Mouse (Mus musculus) CD4-positive, CD25-positive, alpha-beta regulatory T cell, adult 4 months (primary cell): Measurements from ENCODE around the gene Mlh3. TPM values are rescaled to one million over a fixed set of nuclear protein-coding genes. Genes with fewer than 3 reads are reported as not detected.

Experiments used
- ATAC-seq: one replicate; pipeline ENCODE4 v1.8.0; 2017
- polyA plus RNA-seq, 2 experiments: library from polyadenylated mRNA; unstranded; fragments of 100-300 nt; shearing (Covaris generic); gene quantifications; one replicate each; pipeline ENCODE4 v1.2.1; 2017

Mlh3 gene
- polyA plus RNA-seq, 2 experiments from 2014 or later, result 11.9 to 17.2 TPM

DNA sequence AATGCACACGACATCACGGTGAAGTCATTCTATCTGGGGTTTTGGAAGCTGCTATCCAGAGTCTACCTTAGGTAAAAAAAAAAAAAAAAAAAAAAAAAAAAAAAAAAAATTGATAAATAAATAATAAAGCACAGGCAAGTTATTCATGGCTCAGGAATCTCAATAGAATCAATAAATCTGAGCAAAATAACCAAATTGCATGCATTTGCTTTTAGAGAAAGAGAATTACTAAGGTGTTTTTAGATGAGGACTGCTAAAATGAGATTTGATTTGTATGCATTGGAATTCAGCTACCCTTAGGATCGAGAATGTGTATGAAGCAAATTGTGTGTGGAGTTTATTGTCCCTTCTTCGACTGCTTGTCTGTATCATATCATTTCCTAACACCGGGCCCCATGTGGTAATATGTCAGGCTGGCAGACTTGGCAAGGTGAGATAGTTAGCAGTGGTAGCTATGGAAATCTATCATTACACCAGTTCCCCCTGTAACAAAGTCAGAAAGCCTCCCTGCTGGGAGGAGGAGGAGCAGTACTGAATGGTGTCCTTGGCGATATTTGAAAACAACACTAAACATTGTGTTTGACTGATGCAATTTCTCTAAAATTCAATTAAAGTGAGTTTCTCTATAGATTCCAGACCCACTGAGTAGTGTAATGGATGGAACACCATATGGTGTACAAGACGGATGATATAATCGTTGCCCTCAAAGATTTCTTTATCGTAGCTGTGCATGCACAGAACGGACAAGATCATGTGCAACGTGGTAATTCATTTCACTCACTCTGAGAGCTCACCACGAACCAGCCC is 10.6 kb upstream of the Mlh3 start:
- no peak for ATAC-seq

DNA sequence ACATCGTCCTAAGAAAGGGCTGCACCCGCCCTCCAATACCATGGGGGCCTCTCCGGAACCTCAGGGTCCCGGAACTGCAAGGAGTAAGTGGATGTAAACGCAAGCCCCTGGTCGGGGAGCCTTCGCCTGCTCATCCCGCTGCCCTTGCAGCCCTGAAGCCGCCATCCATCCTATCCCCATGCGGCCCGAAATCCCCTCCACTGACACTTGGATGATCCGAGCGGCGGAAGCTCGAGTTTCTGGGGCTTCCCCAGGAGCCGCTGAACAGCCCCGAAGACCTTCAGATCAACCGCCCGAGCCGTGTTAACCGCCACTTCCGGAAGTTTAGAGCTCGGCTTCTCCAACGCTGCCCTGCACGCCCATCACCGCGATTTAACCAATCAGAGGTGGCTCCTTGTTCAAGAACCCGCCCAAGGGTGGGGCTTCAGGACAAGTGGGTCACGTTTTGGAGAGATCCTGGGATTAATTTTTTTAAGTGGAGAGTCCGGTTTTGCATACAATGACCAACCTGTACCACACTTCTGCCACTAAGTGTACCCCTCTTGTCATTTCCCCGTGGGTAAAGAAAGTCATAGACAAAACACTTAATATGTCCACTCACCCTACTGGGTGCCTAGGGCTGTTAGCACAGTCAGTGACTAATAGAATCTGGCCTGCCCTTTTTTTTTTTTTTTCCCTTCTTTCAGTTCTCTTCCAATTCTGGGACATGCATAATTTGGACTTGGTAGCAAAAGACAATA is 9.9 kb upstream of the Mlh3 start:
- peak; percentile 97 for ATAC-seq

DNA sequence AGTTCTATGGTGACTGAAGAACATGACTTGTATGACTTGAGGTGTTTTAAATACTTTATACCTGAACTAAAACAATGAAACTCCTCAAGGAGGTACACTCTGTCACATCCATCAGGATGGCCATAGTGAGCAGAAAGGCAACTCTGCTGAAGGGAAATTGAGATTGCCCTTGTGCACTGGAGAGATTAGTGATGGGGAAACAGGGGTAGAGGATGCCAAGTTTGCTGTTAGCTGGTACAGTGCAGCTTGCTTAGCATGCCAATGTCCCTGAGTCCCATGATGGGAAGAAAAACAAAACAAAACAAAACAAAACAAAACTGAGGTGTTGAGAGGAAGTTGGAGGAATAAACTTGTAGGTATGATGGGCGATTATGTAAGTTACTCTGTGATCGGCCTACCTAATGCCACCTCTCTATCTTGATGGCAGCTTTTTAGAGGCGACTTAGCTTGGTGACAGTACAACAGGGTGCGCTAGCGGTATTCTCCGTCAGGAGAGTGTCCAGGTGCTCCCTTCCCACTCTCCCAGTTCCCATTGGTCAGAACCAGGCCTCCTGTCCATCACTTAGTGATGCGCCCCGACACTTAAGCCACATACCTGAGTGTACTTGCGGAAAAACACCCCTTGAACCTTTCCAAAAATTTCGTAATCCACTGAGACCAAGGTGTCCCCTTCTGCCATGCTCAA is 9.1 kb upstream of the Mlh3 start:
- no peak for ATAC-seq

DNA sequence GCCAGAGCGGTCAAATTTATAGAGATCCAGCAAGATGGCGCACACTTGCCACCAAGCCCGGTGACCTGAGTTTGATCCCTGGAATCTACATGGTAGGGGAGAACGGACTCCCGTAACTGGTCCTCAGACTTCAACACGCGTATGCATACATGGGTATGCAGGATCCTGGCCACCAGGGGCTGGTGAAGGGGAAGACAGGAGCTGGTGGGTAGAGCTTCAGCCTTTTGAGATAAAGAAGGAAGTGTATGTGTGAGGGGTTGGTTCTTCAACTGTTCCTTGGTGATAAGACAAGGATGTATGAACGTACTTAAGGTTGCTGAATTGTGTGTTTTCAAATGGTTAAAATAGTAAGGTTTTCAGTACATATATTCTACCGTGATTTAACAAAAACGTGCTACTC is 8.5 kb upstream of the Mlh3 start:
- ATAC-seq, result no peak

DNA sequence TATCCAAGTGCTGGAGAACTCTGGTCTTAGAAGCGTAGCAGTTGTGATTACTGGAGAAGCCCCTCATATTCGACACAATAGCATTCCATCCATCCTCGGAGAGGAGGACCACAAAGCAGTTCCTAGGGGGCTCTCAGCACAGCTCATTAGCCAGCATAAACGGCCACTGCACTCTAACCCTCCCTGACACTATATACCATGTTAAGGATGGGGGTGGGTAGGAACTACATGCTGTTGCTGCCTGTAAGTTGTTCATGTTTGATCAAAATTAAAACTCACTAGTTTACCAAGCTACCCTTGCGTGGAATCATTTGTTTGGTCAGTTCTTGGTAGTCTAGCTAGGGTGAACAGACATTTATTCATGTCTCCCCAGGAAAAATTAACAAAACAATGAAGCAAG is 5.9 kb upstream of the Mlh3 start:
- no peak for ATAC-seq

DNA sequence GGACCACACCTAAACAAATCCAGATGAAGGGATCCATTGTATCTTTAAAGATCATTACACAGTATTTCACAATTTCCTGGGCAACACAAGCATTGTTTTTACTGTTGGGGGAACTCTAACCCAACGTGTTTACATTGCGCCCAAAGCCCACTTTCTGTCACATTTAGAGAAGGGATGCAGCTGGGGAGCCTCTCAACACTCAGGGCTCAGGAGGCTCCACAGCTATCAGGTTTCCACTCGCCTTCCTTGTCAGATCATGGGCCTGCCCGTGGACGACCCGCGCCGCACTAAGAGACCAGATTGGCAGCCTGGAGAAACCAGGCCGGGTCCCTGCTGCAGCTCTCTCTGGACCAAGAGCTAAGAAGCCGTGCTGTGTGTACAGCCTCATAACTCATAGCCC is 3.1 kb upstream of the Mlh3 start:
- no peak for ATAC-seq

DNA sequence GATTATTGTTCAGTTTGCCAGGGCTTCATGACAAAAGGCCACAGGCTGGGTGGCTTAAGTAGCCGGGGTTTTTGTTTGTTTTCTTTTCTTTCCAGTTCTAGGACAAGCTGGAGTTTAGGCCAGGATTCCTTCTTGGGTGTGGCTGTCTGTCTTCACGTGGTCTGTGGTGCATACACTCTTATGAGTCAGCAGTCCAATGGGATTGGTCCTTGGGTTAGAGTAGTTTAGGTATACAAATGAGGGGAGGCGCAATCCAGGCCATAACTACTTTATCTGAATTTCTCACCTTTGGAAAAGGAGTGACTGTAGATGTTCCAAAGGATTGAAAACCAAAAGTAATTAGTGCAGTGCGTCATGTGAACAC is 1.4 kb upstream of the Mlh3 start:
- no peak for ATAC-seq

DNA sequence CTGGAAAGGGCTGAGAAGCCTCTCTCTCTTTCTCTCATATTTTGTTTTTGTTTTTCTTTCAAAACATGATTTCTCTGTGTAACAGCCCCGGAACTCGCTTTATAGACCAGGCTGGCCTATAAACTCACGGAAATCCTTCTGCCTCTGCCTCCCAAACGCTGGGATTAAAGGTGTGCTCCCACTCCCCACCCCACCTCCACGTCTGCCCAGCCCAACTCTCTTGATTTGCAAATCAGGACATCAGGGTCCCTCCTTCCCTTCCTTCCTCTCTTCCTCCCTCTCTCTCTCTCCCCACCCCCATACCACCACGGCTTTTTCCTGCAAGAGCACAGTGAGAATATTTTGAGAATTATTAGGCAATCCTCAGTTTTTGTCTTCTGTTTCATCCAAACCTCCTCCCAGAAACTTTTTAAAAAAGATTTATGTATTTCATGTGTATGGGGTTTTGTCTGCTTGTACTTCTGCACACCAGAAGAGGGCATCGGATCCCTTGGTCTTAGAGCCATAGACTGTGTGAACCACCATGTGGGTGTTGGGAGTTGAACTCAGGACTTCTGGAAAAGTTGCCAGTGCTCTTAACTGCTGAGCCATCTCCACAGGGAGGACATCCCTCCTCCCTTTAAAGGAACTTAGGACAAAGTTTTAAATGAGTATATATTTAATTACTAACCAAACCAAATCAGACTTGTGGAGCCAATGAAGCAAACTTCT is 888 bp upstream of the Mlh3 start:
- ATAC-seq, result no peak

DNA sequence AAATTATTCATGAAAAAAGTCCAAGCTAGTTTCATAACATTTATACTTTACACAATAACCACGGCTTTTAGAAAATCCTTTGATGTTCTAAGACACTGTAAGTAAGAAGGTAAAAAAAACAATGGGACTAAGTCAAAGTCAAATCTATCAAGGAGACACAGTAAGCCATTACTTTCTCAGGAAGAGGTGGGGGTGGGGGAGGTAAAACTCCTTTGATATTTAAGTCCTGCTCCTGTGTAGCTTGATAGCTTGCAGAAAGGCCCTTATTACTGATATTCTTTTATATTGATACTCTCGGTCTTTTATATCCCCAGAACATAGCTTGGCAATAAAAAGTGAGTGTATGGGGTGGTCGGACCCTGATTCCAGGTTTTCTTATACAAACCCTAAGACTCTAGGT is 578 bp downstream of the Mlh3 start:
- no peak for ATAC-seq

DNA sequence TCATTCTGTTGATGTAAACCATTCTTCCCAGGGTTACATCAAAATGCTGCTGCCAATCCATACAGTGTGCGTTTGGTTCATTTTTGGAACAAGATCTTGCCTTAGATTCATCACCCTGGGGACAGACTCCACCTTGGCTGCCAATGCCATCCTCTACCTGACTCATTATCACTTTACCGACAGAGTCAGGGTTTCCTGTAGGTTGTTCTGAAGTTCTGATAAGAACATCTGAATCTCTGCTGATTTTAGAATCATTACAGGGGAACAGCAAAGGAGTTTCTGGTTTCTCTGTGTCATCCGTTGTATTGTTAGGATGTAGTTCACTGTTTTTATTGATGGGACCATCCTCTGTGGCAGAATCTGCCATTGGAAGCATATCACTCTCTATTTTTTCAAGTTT is 4.2 kb downstream of the Mlh3 start:
- ATAC-seq, result no peak

DNA sequence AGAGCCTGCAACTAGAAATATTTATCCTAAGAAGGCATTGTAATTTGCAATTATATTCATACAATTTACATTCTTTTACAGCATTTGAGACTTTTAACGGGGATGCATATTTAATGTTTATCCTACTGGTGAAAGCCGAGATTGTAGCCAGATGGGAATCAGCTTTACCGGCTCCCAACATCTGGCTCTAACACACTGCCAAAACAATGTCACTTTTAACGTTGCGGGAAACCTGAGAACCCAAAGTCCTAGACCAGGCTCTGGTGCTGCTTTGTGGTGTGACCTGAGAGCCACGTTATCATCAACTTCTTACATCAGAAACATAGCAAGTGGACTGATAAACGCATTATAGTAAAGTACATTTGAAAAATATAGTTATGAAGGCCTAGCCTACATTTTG is 5.5 kb downstream of the Mlh3 start:
- ATAC-seq, result no peak

DNA sequence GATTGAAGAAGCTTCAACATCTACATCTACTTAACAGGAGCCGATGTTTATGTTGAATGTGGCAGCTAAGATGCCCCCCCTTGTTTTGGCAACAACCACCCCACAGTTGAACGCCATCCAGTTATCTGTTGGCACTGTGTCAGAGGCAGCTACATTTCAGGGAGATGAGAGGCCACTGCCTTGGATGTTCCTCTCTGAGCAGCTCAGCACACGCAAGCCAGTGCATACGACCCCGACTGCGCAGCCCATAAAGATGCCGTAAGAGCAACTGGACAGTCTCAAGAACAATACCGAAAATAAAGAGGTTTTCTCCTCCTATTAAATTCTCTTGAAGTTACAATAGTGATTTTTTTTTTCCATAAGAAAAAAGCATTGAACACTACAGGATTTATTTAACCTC is 5.9 kb downstream of the Mlh3 start:
- no peak for ATAC-seq

DNA sequence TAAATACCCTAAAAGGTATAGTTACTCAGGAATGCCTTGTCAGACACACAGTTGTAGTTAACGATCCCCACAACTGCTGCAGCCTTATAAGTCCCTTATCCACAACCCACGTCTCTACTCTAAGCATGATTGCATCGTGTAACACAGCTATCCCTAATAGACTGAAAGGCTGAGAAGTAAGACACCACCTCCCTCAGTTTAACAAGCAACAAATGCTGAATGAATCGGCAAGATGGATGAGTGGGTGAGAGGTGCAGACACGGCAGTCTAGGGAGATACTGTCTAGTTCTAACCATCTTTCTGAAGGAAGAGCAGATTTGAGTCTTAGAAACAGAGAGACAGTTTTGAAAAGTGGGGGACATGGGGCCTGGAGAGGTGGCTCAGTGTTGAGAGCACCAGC is 7.2 kb downstream of the Mlh3 start:
- no peak for ATAC-seq

DNA sequence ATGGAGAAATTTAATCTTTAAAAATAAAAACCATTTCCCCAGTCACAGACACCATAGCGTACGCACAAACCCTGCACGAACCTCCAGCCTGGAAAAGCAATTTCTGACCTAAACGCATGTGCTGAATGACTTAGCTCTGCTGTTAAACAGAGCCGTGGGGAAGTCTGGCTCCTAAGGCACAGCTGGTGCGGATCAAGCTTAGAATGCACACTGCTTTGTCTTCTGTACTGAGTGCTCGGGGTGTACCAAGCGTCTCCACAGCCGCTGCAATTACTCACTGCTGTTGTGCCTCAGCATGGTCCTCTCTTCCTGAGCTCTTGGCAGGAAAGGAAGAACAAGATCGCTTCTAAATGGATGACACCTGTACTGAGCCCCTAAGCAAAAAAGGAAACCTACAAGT is 7.9 kb downstream of the Mlh3 start:
- ATAC-seq, result no peak

DNA sequence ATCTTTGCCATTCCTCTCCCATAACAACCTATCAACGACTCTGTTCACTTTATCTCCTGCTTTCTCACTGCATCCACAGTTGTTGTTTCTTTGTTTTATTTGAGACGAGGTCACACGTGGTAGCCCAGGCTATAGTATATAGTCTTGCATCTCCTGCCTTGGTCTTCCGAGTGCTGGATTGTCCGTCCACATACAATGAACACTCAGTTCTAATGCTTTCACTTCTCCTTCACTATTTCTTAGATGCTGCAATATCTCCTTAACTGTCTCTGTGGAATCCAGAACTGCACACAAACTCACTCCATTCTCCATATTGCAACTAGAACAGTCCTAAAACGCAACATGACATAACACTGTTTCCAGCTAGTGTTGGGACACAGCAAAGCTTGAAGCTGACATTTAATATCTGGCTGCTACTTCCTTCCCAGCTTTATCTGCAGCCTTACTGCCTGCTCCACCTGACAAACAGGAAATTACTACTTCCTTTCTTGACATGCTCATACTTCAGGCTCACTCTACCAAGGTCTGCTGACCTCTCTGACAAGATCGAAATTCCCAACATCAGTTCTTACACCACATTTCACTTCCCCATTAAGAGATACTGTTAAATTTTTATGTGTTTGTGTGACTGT is 13.3 kb downstream of the Mlh3 start:
- ATAC-seq, result peak; percentile 85

DNA sequence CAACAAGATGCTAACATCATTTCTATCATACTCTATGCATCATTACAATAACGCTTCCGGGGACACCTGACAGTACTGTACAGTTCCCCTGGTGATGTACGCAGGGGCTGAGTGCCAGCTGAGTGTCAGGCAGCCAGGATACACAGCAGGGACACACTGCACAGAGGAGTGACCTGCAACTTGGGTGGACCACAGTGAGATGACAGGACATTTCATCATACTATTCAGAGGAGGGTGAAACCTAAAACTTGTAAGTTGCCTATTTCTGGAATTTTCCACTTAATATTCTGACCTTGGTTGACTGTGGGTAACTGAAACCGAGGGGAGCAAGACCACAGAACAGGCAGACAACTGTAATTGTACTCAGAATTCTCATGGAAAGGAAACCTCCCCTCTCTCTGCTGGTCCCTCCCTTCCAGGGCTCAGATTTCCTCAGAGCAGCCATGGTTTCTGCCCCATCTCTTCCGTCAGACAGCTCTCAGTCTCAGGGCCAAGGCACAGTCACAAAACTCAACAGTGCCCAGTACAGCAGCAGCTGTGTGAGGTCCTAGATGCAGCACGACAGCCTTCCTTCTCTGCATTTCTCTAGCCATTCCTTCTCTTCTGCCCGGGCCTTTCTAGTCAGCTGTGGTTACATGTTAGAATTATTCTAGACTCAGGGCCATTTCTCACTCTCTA is 14.2 kb downstream of the Mlh3 start:
- no peak for ATAC-seq

DNA sequence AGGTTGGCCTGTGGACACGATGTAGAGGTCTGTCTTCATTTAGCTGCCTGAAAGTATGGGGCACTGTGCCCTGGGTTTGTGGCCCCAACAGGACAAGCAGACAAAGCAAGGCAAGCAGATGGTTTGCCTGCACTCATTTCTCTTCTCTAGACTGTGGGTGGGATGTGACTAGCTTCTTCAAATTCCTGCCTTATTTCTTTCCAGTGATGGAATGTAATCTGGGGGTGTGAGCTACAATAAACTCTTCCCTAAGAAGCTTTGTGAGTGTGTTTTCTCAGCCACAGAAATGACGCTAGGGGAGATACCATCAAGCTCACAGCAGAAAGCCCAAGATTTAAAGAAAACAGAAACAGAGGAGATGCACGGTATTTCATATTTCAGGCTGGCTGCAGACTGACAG is 18.3 kb downstream of the Mlh3 start:
- no peak for ATAC-seq

DNA sequence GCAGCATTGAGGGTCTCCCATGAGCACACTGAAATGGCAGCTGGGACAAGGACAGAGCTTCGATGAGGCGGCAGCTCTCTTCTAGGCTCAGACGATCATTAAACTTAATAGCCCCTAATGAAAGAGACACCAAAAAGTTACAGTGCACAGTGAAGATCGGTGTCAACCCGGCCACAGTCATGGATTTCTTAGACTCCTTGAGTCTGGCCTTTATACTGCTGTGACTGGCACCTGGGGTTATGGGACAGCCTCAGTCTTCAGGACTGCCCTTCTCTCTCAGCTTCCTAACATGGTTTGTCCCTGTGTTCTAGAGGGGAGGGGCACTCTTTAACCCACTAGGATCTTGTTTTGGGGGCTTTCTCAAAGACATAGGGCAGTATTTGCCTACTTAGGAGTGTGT is 32.8 kb downstream of the Mlh3 start:
- ATAC-seq, result no peak

DNA sequence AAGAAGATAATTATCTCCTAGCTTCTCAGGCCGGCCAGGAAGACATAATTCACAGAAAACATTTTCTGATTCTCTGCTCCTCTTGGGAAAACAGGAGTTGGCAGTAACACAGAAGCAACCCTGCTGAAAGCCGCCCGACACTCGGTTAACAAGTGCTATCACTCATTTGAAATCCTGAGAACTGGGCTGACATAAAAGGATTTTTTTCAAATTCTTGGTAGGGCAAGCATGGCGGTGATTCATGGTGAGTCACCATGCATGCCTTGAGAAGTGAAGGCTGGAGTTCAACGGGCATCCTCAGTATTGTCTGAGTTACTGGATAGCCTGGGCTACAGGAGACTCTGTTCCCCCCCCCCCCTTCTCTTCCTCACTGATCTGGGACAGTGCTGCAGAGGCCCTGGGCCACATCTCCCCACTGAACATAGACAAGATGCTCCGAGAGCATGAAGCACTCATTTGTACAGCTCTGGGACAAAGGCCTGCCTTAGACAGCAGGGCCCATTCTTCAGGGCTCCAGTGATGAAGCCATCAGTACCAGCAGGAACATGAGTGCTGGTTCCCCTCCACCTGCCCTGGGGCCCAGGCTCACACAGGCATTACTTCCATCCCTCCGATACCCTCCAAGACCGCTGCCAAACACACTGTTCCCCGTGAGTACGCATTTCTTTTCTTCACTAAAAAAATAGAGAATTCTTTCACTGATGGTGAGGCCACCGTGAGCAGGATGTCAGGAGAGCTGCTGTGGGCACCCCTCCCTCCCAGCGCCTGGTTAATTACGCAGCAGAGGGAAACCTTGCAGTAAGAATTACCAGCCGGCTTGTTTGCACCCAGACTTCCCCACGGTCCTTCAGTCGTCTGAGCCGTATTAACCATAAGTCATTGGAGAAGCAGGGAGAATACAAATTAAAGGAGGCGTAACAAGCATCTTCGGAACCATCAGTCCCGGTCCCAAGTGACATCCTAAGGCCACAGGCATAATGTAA is 36.7 kb downstream of the Mlh3 start:
- no peak for ATAC-seq

DNA sequence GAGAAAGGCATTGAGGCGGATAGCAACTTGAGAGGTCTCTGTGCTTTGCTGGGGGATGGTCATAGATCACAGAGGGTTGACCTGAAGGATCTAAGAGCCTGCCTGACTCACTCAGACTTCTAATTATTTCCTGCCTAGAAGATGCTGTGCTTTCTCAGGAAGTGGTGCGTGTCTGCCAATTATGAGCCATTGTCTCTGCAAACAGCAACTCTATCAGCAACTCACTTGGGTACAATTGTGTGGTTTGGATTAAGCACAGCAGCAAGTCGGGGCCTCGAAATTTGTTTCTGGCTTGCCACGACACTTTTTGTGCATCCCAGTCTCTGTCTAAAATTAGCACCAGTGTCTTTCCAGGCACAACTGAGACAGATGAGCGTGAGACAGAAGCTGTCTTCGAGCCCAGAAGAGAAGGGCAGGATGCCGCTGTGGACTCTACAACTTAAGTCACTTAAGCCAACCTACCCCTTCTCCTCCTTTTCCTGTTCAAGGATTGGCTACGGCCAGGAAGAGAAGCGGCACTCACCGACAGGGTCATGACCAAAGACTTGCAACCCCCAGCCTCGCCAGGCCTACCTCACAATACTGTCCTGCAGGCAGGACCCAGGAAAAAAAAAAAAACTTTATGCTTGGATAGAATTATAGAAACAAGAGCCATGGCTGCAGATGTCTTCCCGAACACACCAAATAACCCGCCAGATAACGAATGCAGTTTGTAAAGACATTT is 42.4 kb downstream of the Mlh3 start:
- peak; percentile 29 for ATAC-seq
